ENCODE assay signal across 31 mouse cellular contexts in the genomic region with DNA sequence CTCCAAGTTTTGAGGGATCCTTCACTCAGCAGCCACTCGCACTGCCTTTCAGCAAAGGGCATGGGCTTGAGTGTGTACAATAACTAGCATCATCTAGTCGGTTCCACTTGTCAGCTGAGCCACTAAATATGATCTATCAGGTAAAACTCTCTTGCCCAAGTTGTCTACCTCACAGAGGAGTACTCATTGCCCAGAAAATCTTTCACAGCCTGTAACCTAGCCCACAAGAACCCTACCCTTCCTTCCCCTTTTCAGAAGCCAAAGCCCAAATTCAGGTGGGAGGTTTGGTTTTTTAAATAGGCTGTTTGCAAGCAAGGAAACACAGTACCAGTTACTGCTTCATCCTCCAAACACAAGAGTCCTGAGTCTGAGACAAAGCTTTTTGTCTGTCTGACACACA. TPM values are rescaled to one million over a fixed set of nuclear protein-coding genes. Genes with fewer than 3 reads are reported as not detected.
A peak's percentile ranks its signal among the peaks of the same experiment; 100 is the strongest.
DNase-seq lines count a peak whose midpoint lies in the region; ATAC-seq and TF ChIP-seq lines count a peak whose summit lies in the region.
"Had no signal": no experiment of that assay in that cellular context is flagged by ENCODE, and none has a peak within 500 bp of the region (broad histone marks: within the 10 kb centered on the region; RNA-seq: fewer than 3 reads in every experiment).

No protein-coding gene starts in this region.

- no peak for TF ChIP-seq CTCF in lung, postnatal 0 days (IDR thresholded peaks at IDR 0.05)

- peak; percentile 33 for DNase-seq in 416B (ENCODE audit: low read depth)
- DNase-seq in limb, embryonic 10.5 days (ENCODE audit: low spot score) = peak; percentile 6
- peak; percentile 38 for DNase-seq in splenic B cell, adult 2 months (ENCODE audit: low read depth, low spot score)
- DNase-seq in lung, postnatal 0 days (ENCODE audit: low spot score) = no peak
- DNase-seq: adrenal gland, postnatal 10 days; adrenal gland, postnatal 36 days; cerebellum, adult 11 months; cerebellum, adult 2 months; cerebellum, adult 9-11 months; cerebellum, postnatal 25 days; embryo, embryonic 11 days; gastrocnemius, adult 2 months; gastrocnemius, postnatal 25 days; heart, postnatal 10 days; heart, postnatal 36 days had no signal

- no peak overlapping the region for H3K9ac ChIP-seq in lung, postnatal 0 days (replicated peaks; ENCODE audit: low read depth)
- H3K9ac ChIP-seq in forebrain, embryonic 15.5 days (replicated peaks) = no peak overlapping the region
- H3K9ac ChIP-seq: embryonic facial prominence, embryonic 13.5 days; forebrain, embryonic 12.5 days; heart, embryonic 12.5 days; heart, embryonic 15.5 days; hindbrain, embryonic 14.5 days had no signal

- no peak overlapping the region for H3K4me3 ChIP-seq in limb, embryonic 10.5 days
- H3K4me3 ChIP-seq in lung, postnatal 0 days (ENCODE audit: low read depth, low read length) = no peak overlapping the region
- no peak overlapping the region for H3K4me3 ChIP-seq in forebrain, embryonic 15.5 days
- H3K4me3 ChIP-seq: embryonic facial prominence, embryonic 10.5 days; embryonic facial prominence, embryonic 13.5 days; erythroblast, embryonic 14.5 days; forebrain, embryonic 12.5 days; gastrocnemius, adult 2 months; heart, embryonic 12.5 days; heart, embryonic 15.5 days had no signal

- H3K27ac ChIP-seq in limb, embryonic 10.5 days = no peak overlapping the region
- no peak overlapping the region for H3K27ac ChIP-seq in lung, postnatal 0 days (ENCODE audit: low read length)
- no peak overlapping the region for H3K27ac ChIP-seq in forebrain, embryonic 15.5 days (replicated peaks)
- H3K27ac ChIP-seq: embryonic facial prominence, embryonic 10.5 days; embryonic facial prominence, embryonic 13.5 days; forebrain, embryonic 12.5 days; gastrocnemius, adult 2 months; heart, embryonic 15.5 days; hindbrain, embryonic 14.5 days; hindbrain, postnatal 0 days had no signal

- H3K27me3 ChIP-seq in limb, embryonic 10.5 days (ENCODE audit: low read depth, poor library complexity, severe bottlenecking) = no peaks in the 10 kb centered on the region
- H3K27me3 ChIP-seq in splenic B cell, adult 2 months (ENCODE audit: control insufficient read depth, insufficient read depth, low read length, poor library complexity, severe bottlenecking) = no peaks in the 10 kb centered on the region
- H3K27me3 ChIP-seq in lung, postnatal 0 days (replicated peaks; ENCODE audit: insufficient read depth, low read length) = no peaks in the 10 kb centered on the region
- no peaks in the 10 kb centered on the region for H3K27me3 ChIP-seq in forebrain, embryonic 15.5 days
- H3K27me3 ChIP-seq: embryonic facial prominence, embryonic 13.5 days; forebrain, embryonic 12.5 days; heart, embryonic 12.5 days; heart, embryonic 15.5 days had no signal

- 89% methylated on average over 2 of the region's 2 CpGs for WGBS in limb, embryonic 10.5 days
- 64% methylated on average over 2 of the region's 2 CpGs for WGBS in lung, postnatal 0 days
- 94% methylated on average over 2 of the region's 2 CpGs for WGBS in forebrain, embryonic 15.5 days

- no peak for TF ChIP-seq EP300 in lung, postnatal 0 days (IDR thresholded peaks at IDR 0.05)

- H3K9me3 ChIP-seq in limb, embryonic 10.5 days (replicated peaks) = no peaks in the 10 kb centered on the region
- H3K9me3 ChIP-seq in lung, postnatal 0 days (ENCODE audit: low read length) = no peaks in the 10 kb centered on the region
- H3K9me3 ChIP-seq in forebrain, embryonic 15.5 days = no peaks in the 10 kb centered on the region
- H3K9me3 ChIP-seq: embryonic facial prominence, embryonic 10.5 days; embryonic facial prominence, embryonic 13.5 days; forebrain, embryonic 12.5 days; heart, embryonic 12.5 days; heart, embryonic 15.5 days had no signal

- ATAC-seq in common myeloid progenitor, adult 5-6 weeks (replicated peaks; ENCODE audit: low read depth, poor library complexity, severe bottlenecking) = peak; percentile 50
- no peak for ATAC-seq in lung, postnatal 0 days
- no peak for ATAC-seq in forebrain, embryonic 15.5 days (replicated peaks)
- no peak for ATAC-seq in frontal cortex, adult (ENCODE audit: low TSS enrichment)
- ATAC-seq: activated CD4-positive, CD25-positive, alpha-beta regulatory T cell, adult 4 months; CD4-positive, CD25-positive, alpha-beta regulatory T cell, adult 4 months; forebrain, embryonic 16.5 days; hindbrain, postnatal 0 days; inflammation-experienced regulatory T-cells, adult 6 months; intestine, embryonic 16.5 days had no signal

- 0 out of 2 replicates have a peak, but pooled peaks cover 4% of the 10 kb centered on the region for H3K4me1 ChIP-seq in limb, embryonic 10.5 days
- H3K4me1 ChIP-seq in lung, postnatal 0 days (ENCODE audit: insufficient read depth, low read depth, low read length) = no peaks in the 10 kb centered on the region; the same call in 1 of the 2 replicates
- H3K4me1 ChIP-seq in forebrain, embryonic 15.5 days = no peaks in the 10 kb centered on the region
- H3K4me1 ChIP-seq: forebrain, embryonic 12.5 days had no signal

- H3K36me3 ChIP-seq in limb, embryonic 10.5 days = peaks cover 27% of the 10 kb centered on the region
- no peaks in the 10 kb centered on the region for H3K36me3 ChIP-seq in splenic B cell, adult 2 months (ENCODE audit: control insufficient read depth, insufficient read depth, low read length, poor library complexity, severe bottlenecking)
- H3K36me3 ChIP-seq in lung, postnatal 0 days (ENCODE audit: insufficient read depth, low read length) = no peaks in the 10 kb centered on the region; the same call in 1 of the 2 replicates
- H3K36me3 ChIP-seq in forebrain, embryonic 15.5 days = peaks cover 4% of the 10 kb centered on the region; the same call in 1 of the 2 replicates

- H3K4me2 ChIP-seq in lung, postnatal 0 days (replicated peaks; ENCODE audit: low read depth, low read length) = no peak overlapping the region
- H3K4me2 ChIP-seq in forebrain, embryonic 15.5 days (replicated peaks) = no peak overlapping the region
- H3K4me2 ChIP-seq: embryonic facial prominence, embryonic 13.5 days; forebrain, embryonic 12.5 days; heart, embryonic 12.5 days; heart, embryonic 15.5 days; hindbrain, embryonic 14.5 days had no signal

RNA-seq across cellular contexts. Expression of gene Lin54, which starts 13.3 kb away (rescaled TPM):
- 31.5 and 38.7 TPM in 2 replicates for total RNA-seq in common myeloid progenitor, adult 5-6 weeks (2017)
- polyA plus RNA-seq in limb, embryonic 10.5 days (2016; fragmentation: Nextera tagmentation; extraction: Ambion mirVana) = 14.5 and 15.4 TPM in 2 replicates
- polyA plus RNA-seq in lung, postnatal 0 days (2015; fragmentation: Nextera tagmentation; extraction: Ambion mirVana) = 5.7 and 5.9 TPM in 2 replicates
- polyA plus RNA-seq in forebrain, embryonic 15.5 days (2015; fragmentation: Nextera tagmentation; extraction: Ambion mirVana) = 8.3 and 10.0 TPM in 2 replicates

RNA-seq across cellular contexts. Expression of gene Cops4, which starts 31.0 kb away (rescaled TPM):
- total RNA-seq in common myeloid progenitor, adult 5-6 weeks (2017) = 124 and 138 TPM in 2 replicates
- polyA plus RNA-seq in limb, embryonic 10.5 days (2016; fragmentation: Nextera tagmentation; extraction: Ambion mirVana) = 252 and 254 TPM in 2 replicates
- 92.4 and 94.3 TPM in 2 replicates for polyA plus RNA-seq in lung, postnatal 0 days (2015; fragmentation: Nextera tagmentation; extraction: Ambion mirVana)
- 186 and 192 TPM in 2 replicates for polyA plus RNA-seq in forebrain, embryonic 15.5 days (2015; fragmentation: Nextera tagmentation; extraction: Ambion mirVana)
